Mouse (Mus musculus): ENCODE measurements around the gene Ptpn11. TPM values are rescaled to one million over a fixed set of nuclear protein-coding genes. Genes with fewer than 3 reads are reported as not detected.

The Ptpn11 gene
- total and polyA plus RNA-seq, 2 experiments from 2014 or later: 25.5 to 60.9 TPM

- peak within 1 kb of the TSS; percentile 78 for H3K4me3 ChIP-seq (ENCODE audit: low read depth, low read length)
- H3K4me1 ChIP-seq (ENCODE audit: insufficient read depth): 0 out of 2 replicates have a peak, but pooled peaks cover 2% of the 10 kb centered on the region
- peak within 1 kb of the TSS; percentile 83 for H3K27ac ChIP-seq (ENCODE audit: low read depth, low read length)
- ATAC-seq (peak; percentile 97), DNase-seq (peak; percentile 90)
- H3K9ac ChIP-seq: peak within 1 kb of the TSS; percentile 90
- 1% methylated on average over 52 of the region's 52 CpGs for WGBS
- H3K27me3 ChIP-seq (ENCODE audit: insufficient read depth, low read length): no peaks in the 10 kb centered on the region
- no peaks in the 10 kb centered on the region for H3K9me3 ChIP-seq (ENCODE audit: low read length)
- H3K4me2 ChIP-seq (ENCODE audit: low read depth): peak within 1 kb of the TSS; percentile 77
- peaks cover 31% of the 10 kb centered on the region for H3K36me3 ChIP-seq (ENCODE audit: insufficient read depth)
- no peak for TF ChIP-seq CTCF (IDR thresholded peaks at IDR 0.05; ENCODE audit: low read depth)
Measured at GRCm38 (mm10) chr5:121204132-121205089, 13.2 kb upstream of the Ptpn11 start, which contains the start of gene Rpl6. TSS of gene Rpl6 (plus strand) at chr5:121204481.

DNA sequence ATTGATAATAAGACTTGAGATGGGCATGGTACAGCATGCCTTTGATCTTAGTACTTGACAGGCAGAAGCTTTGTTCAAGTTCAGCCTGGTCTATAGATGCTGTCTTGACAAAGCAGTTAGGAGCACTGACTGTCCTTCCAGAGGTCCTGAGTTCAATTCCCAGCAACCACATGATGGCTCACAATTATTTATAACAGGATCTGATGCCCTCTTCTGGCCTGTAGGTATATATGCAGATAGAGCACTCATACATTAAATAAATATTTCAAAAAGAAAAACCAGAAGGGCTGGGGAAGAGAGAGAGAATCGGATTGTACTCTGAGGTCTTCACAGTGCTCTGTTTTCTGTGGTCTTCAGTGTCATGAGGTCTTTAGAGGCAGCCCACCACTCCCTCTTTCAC, 11.3 kb upstream of the Ptpn11 start:
- 0 out of 2 replicates have a peak, but pooled peaks cover 2% of the 10 kb centered on the region for H3K4me1 ChIP-seq (ENCODE audit: insufficient read depth)

DNA sequence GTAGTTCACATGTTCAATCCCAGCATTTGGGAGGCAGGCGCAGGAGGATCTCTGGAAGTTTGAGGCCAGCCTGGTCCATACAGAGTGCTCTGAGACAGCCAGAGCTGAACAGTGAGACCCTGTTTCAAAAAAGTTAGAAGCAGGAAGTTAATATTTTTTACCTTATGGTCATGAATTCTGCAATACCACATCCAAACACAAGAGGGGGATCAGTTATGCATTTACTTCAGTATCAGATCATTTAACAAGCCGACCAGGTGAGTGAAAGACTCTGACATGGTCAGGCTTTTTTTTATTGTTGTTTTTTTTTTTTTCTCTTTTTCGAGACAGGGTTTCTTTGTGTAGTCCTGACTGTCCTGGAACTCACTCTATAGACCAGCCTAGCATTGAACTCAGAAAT, 10.5 kb upstream of the Ptpn11 start:
- H3K27ac ChIP-seq (ENCODE audit: low read depth, low read length): no peak overlapping the region
- ATAC-seq: no peak
- DNase-seq: peak; percentile 58

More for the DNA sequence above, 11.3 kb upstream of the Ptpn11 start:
- H3K27me3 ChIP-seq (ENCODE audit: insufficient read depth, low read length): no peaks in the 10 kb centered on the region
- H3K4me3 ChIP-seq (ENCODE audit: low read depth, low read length): no peak overlapping the region
- H3K9ac ChIP-seq: no peak overlapping the region
- H3K36me3 ChIP-seq (ENCODE audit: insufficient read depth): peaks cover 18% of the 10 kb centered on the region
- ATAC-seq (no peak), DNase-seq (no peak)
- no peak overlapping the region for H3K27ac ChIP-seq (ENCODE audit: low read depth, low read length)
- H3K9me3 ChIP-seq (ENCODE audit: low read length): no peaks in the 10 kb centered on the region
- H3K4me2 ChIP-seq (ENCODE audit: low read depth): no peak overlapping the region
- WGBS: 76% methylated on average over 1 of the region's 1 CpGs
- no peak for TF ChIP-seq CTCF (IDR thresholded peaks at IDR 0.05; ENCODE audit: low read depth)

GRCm38 (mm10) chr5:121198376-121198775, 7.2 kb upstream of the Ptpn11 start:
- no peak for TF ChIP-seq CTCF (IDR thresholded peaks at IDR 0.05; ENCODE audit: low read depth)
- Histone ChIP-seq H3K27ac (ENCODE audit: low read depth, low read length) (no peak overlapping the region), H3K4me3 (ENCODE audit: low read depth, low read length) (no peak overlapping the region), H3K27me3 (ENCODE audit: insufficient read depth, low read length) (peaks cover 4% of the 10 kb centered on the region; the same call in 1 of the 2 replicates), H3K9ac (no peak overlapping the region), H3K36me3 (ENCODE audit: insufficient read depth) (no peaks in the 10 kb centered on the region), H3K9me3 (ENCODE audit: low read length) (no peaks in the 10 kb centered on the region), H3K4me2 (ENCODE audit: low read depth) (no peak overlapping the region), H3K4me1 (ENCODE audit: insufficient read depth) (no peaks in the 10 kb centered on the region)
- ATAC-seq: no peak
- 90% methylated on average over 5 of the region's 5 CpGs for WGBS
- no peak for DNase-seq

More for the DNA sequence above, 10.5 kb upstream of the Ptpn11 start:
- 46% methylated on average over 3 of the region's 3 CpGs for WGBS
- Histone ChIP-seq H3K4me2 (ENCODE audit: low read depth) (no peak overlapping the region), H3K4me3 (ENCODE audit: low read depth, low read length) (no peak overlapping the region), H3K27me3 (ENCODE audit: insufficient read depth, low read length) (peaks cover 2% of the 10 kb centered on the region; the same call in 1 of the 2 replicates), H3K4me1 (ENCODE audit: insufficient read depth) (0 out of 2 replicates have a peak, but pooled peaks cover 2% of the 10 kb centered on the region), H3K36me3 (ENCODE audit: insufficient read depth) (peaks cover 10% of the 10 kb centered on the region), H3K9me3 (ENCODE audit: low read length) (no peaks in the 10 kb centered on the region), H3K9ac (no peak overlapping the region)
- peak; percentile 65 for TF ChIP-seq CTCF (IDR thresholded peaks at IDR 0.05; ENCODE audit: low read depth)

- Histone ChIP-seq H3K27ac (ENCODE audit: low read depth, low read length) (no peak overlapping the region), H3K9ac (no peak overlapping the region), H3K4me3 (ENCODE audit: low read depth, low read length) (no peak overlapping the region), H3K4me1 (ENCODE audit: insufficient read depth) (no peaks in the 10 kb centered on the region), H3K9me3 (ENCODE audit: low read length) (no peaks in the 10 kb centered on the region), H3K36me3 (ENCODE audit: insufficient read depth) (no peaks in the 10 kb centered on the region), H3K27me3 (ENCODE audit: insufficient read depth, low read length) (peaks cover 4% of the 10 kb centered on the region; the same call in 1 of the 2 replicates), H3K4me2 (ENCODE audit: low read depth) (no peak overlapping the region)
- 78% methylated on average over 2 of the region's 2 CpGs for WGBS
- DNase-seq (no peak), ATAC-seq (no peak)
- TF ChIP-seq CTCF (IDR thresholded peaks at IDR 0.05; ENCODE audit: low read depth): no peak
Measured at GRCm38 (mm10) chr5:121197337-121197736, 6.1 kb upstream of the Ptpn11 start.

GRCm38 (mm10) chr5:121196764-121197163, 5.6 kb upstream of the Ptpn11 start:
- 56% methylated on average over 5 of the region's 5 CpGs for WGBS
- no peak overlapping the region for H3K9ac ChIP-seq
- H3K36me3 ChIP-seq (ENCODE audit: insufficient read depth): no peaks in the 10 kb centered on the region
- no peak for TF ChIP-seq CTCF (IDR thresholded peaks at IDR 0.05; ENCODE audit: low read depth)
- no peak overlapping the region for H3K4me2 ChIP-seq (ENCODE audit: low read depth)
- H3K4me1 ChIP-seq (ENCODE audit: insufficient read depth): no peaks in the 10 kb centered on the region; the same call in 1 of the 2 replicates
- no peak overlapping the region for H3K27ac ChIP-seq (ENCODE audit: low read depth, low read length)
- no peaks in the 10 kb centered on the region for H3K9me3 ChIP-seq (ENCODE audit: low read length)
- H3K27me3 ChIP-seq (ENCODE audit: insufficient read depth, low read length): peaks cover 4% of the 10 kb centered on the region; the same call in 1 of the 2 replicates
- ATAC-seq (no peak), DNase-seq (no peak)
- H3K4me3 ChIP-seq (ENCODE audit: low read depth, low read length): no peak overlapping the region

- no peaks in the 10 kb centered on the region for H3K9me3 ChIP-seq (ENCODE audit: low read length)
- 13% methylated on average over 1 of the region's 1 CpGs for WGBS
- DNase-seq (no peak), ATAC-seq (no peak)
- no peaks in the 10 kb centered on the region for H3K36me3 ChIP-seq (ENCODE audit: insufficient read depth)
- H3K4me1 ChIP-seq (ENCODE audit: insufficient read depth): peaks cover 6% of the 10 kb centered on the region
- no peak overlapping the region for H3K4me3 ChIP-seq (ENCODE audit: low read depth, low read length)
- TF ChIP-seq CTCF (IDR thresholded peaks at IDR 0.05; ENCODE audit: low read depth): no peak
- H3K4me2 ChIP-seq (ENCODE audit: low read depth): no peak overlapping the region
- peaks cover 4% of the 10 kb centered on the region; the same call in 1 of the 2 replicates for H3K27me3 ChIP-seq (ENCODE audit: insufficient read depth, low read length)
- no peak overlapping the region for H3K9ac ChIP-seq
- no peak overlapping the region for H3K27ac ChIP-seq (ENCODE audit: low read depth, low read length)
Measured at GRCm38 (mm10) chr5:121194173-121194572, 3.0 kb upstream of the Ptpn11 start.
